Mouse (Mus musculus) cerebellum, postnatal 4 days (tissue): ENCODE data around the gene Fat3.

Source experiments
- DNase-seq, 2 experiments: peaks; one replicate each; pipeline ENCODE4 v3.0.0; 2022; ENCODE audit warnings: low spot score in 2 of 2, mixed read lengths in 1 of 2

Fat3 gene

GRCm38 (mm10) chr9:16026054-16026453, 475.0 kb downstream of the Fat3 start:
- no peak for DNase-seq

GRCm38 (mm10) chr9:16024706-16025105, 476.4 kb downstream of the Fat3 start:
- no peak for DNase-seq

GRCm38 (mm10) chr9:16014115-16014514, 487.0 kb downstream of the Fat3 start:
- DNase-seq, result no peak

- DNase-seq, result no peak
Measured at GRCm38 (mm10) chr9:16011382-16011781, 489.7 kb downstream of the Fat3 start.

GRCm38 (mm10) chr9:16007516-16007915, 493.6 kb downstream of the Fat3 start:
- DNase-seq, result no peak

- DNase-seq, result no peak
Measured at GRCm38 (mm10) chr9:16002991-16003390, 498.1 kb downstream of the Fat3 start.

- DNase-seq, result no peak
Measured at GRCm38 (mm10) chr9:15994762-15995161, 506.3 kb downstream of the Fat3 start.

- DNase-seq, result no peak
Measured at GRCm38 (mm10) chr9:15994177-15994576, 506.9 kb downstream of the Fat3 start.

- DNase-seq, result no peak
Measured at GRCm38 (mm10) chr9:15992158-15992846, 508.8 kb downstream of the Fat3 start.

GRCm38 (mm10) chr9:15978317-15978716, 522.8 kb downstream of the Fat3 start:
- peak in 1 of 2 experiments; percentile 2 for DNase-seq

GRCm38 (mm10) chr9:15976959-15977663, 524.0 kb downstream of the Fat3 start:
- peak in 1 of 2 experiments; percentile 48 for DNase-seq

- DNase-seq, result no peak
Measured at GRCm38 (mm10) chr9:15975999-15976398, 525.1 kb downstream of the Fat3 start.

- DNase-seq, result no peak
Measured at GRCm38 (mm10) chr9:15972201-15972600, 528.9 kb downstream of the Fat3 start.

- no peak for DNase-seq
Measured at GRCm38 (mm10) chr9:15971393-15971792, 529.7 kb downstream of the Fat3 start.

- no peak for DNase-seq
Measured at GRCm38 (mm10) chr9:15964198-15964597, 536.9 kb downstream of the Fat3 start.

- DNase-seq, result no peak
Measured at GRCm38 (mm10) chr9:15962886-15963285, 538.2 kb downstream of the Fat3 start.

- DNase-seq, result no peak
Measured at GRCm38 (mm10) chr9:15958224-15958787, 542.8 kb downstream of the Fat3 start.

- no peak for DNase-seq
Measured at GRCm38 (mm10) chr9:15957816-15958215, 543.3 kb downstream of the Fat3 start.

- no peak for DNase-seq
Measured at GRCm38 (mm10) chr9:15955147-15955782, 545.8 kb downstream of the Fat3 start.

- no peak for DNase-seq
Measured at GRCm38 (mm10) chr9:15954338-15954704, 546.8 kb downstream of the Fat3 start.

GRCm38 (mm10) chr9:15953585-15954337, 547.3 kb downstream of the Fat3 start:
- DNase-seq, result peak in 1 of 2 experiments; percentile 7

- no peak for DNase-seq
Measured at GRCm38 (mm10) chr9:15948086-15948485, 553.0 kb downstream of the Fat3 start.
